Comparison of ENCODE assay signal across 8 mouse cellular contexts in the genomic region with DNA sequence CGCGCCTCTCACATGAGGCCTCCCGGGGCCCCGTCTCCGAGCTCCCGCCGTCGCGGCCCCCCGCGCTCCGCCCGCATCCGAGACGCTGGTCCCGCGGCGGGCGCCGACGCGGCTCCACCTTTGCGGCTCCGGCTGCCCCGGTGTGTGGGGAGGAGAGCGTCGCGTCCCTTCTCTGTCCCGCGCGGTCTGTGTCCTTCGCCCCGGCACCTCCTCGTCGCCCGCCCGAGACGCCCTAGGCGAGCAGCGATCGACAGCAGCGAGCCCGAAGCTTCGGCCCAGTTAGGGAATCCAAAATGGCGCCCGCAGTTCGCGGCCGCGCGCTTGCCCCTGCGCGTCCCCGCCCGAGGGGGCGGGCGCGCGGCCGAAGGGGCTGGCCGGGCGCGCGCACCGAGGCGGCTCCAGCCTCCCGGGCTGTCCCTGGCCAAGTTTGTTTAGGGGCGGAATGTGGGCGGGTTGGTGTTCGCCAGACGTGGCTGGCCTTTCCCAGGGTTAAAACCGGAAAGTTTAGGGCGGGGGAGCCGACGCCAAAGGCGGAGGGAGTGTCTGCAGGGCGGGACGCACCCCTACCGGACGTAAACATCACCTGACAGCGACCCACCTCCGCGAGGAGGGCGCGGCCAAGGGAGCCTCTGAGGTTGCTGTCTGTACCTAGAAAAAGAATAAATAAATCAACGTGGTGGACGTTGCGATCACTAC. TPM values are rescaled to one million over a fixed set of nuclear protein-coding genes. Genes with fewer than 3 reads are reported as not detected.
DNase-seq lines count a peak whose midpoint lies in the region; ATAC-seq and TF ChIP-seq lines count a peak whose summit lies in the region.

A gene (minus strand): TSS at position 329 of the 696 bp plus-strand sequence.

- TF ChIP-seq POLR2A in ES-Bruce4 (IDR thresholded peaks at IDR 0.05; ENCODE audit: insufficient read depth, low read length), result no peak

- WGBS in forebrain, embryonic 13.5 days, result under 1% methylated on average over 55 of the region's 88 CpGs
- under 1% methylated on average over 88 of the region's 88 CpGs for WGBS in large intestine, adult 2 months
- WGBS in liver, postnatal 0 days (ENCODE audit: insufficient replicate concordance), result under 1% methylated on average over 65 of the region's 88 CpGs
- WGBS in neural tube, embryonic 14.5 days, result under 1% methylated on average over 81 of the region's 88 CpGs

- H3K4me3 ChIP-seq in ES-Bruce4 (ENCODE audit: low read depth, low read length), result peak within 1 kb of the TSS; percentile 94
- H3K4me3 ChIP-seq in forebrain, embryonic 13.5 days, result peak within 1 kb of the TSS; percentile 83
- H3K4me3 ChIP-seq in liver, postnatal 0 days (ENCODE audit: low read depth, low read length), result peak within 1 kb of the TSS; percentile 80
- H3K4me3 ChIP-seq in neural tube, embryonic 14.5 days (ENCODE audit: low read depth, low read length), result peak within 1 kb of the TSS; percentile 94

- H3K36me3 ChIP-seq in ES-Bruce4 (ENCODE audit: control insufficient read depth, insufficient read depth, low read length, poor library complexity, severe bottlenecking), result peaks cover 20% of the 10 kb centered on the region
- H3K36me3 ChIP-seq in forebrain, embryonic 13.5 days (ENCODE audit: poor library complexity, severe bottlenecking), result peaks cover 11% of the 10 kb centered on the region
- peaks cover 9% of the 10 kb centered on the region for H3K36me3 ChIP-seq in liver, postnatal 0 days (replicated peaks; ENCODE audit: insufficient read depth, low read length)
- no peaks in the 10 kb centered on the region for H3K36me3 ChIP-seq in neural tube, embryonic 14.5 days (ENCODE audit: control insufficient read depth, insufficient read depth, low read length)

- intact Hi-C loops in heart, postnatal 10 days (cut with DNase I), result loop anchor here (1.0 to 5.0 kb wide), 2 partner anchors 29 to 248 kb away; a partner anchor contains a TSS

- DNase-seq in heart, postnatal 10 days, result peak; percentile 95
- DNase-seq in large intestine, adult 2 months (ENCODE audit: low read depth, low spot score), result peak; percentile 93
- peak; percentile 92 for DNase-seq in liver, postnatal 0 days
- peak; percentile 90 for DNase-seq in testis, postnatal 10 days (ENCODE audit: low spot score)

- H3K4me2 ChIP-seq in forebrain, embryonic 13.5 days, result peak within 1 kb of the TSS; percentile 69
- peak within 1 kb of the TSS; percentile 70 for H3K4me2 ChIP-seq in liver, postnatal 0 days (ENCODE audit: low read depth, low read length)
- H3K4me2 ChIP-seq in neural tube, embryonic 14.5 days (ENCODE audit: low read depth, low read length), result peak within 1 kb of the TSS; percentile 70

- H3K27me3 ChIP-seq in ES-Bruce4 (ENCODE audit: control insufficient read depth, insufficient read depth, low read length, poor library complexity, severe bottlenecking), result no peaks in the 10 kb centered on the region
- no peaks in the 10 kb centered on the region for H3K27me3 ChIP-seq in forebrain, embryonic 13.5 days
- no peaks in the 10 kb centered on the region for H3K27me3 ChIP-seq in liver, postnatal 0 days (ENCODE audit: insufficient read depth, low read length)
- H3K27me3 ChIP-seq in neural tube, embryonic 14.5 days (ENCODE audit: control insufficient read depth, insufficient read depth, low read length), result no peaks in the 10 kb centered on the region

- no peaks in the 10 kb centered on the region for H3K9me3 ChIP-seq in ES-Bruce4 (replicated peaks; ENCODE audit: control insufficient read depth, insufficient read depth, low read length, poor library complexity, severe bottlenecking)
- H3K9me3 ChIP-seq in forebrain, embryonic 13.5 days (replicated peaks), result no peaks in the 10 kb centered on the region
- H3K9me3 ChIP-seq in liver, postnatal 0 days (ENCODE audit: low read length), result no peaks in the 10 kb centered on the region
- H3K9me3 ChIP-seq in neural tube, embryonic 14.5 days (ENCODE audit: control insufficient read depth, low read length), result no peaks in the 10 kb centered on the region

- H3K27ac ChIP-seq in ES-Bruce4 (ENCODE audit: insufficient read depth, low read length), result peak within 1 kb of the TSS; percentile 98
- H3K27ac ChIP-seq in forebrain, embryonic 13.5 days, result peak within 1 kb of the TSS; percentile 98
- peak within 1 kb of the TSS; percentile 100 for H3K27ac ChIP-seq in liver, postnatal 0 days (ENCODE audit: low read depth)
- peak within 1 kb of the TSS; percentile 99 for H3K27ac ChIP-seq in neural tube, embryonic 14.5 days (ENCODE audit: low read depth, low read length)

- TF ChIP-seq EP300 in ES-Bruce4 (IDR thresholded peaks at IDR 0.05; ENCODE audit: insufficient read depth, low read depth, low read length), result peak; percentile 96
- TF ChIP-seq EP300 in liver, postnatal 0 days (IDR thresholded peaks at IDR 0.05; ENCODE audit: low read depth), result peak; percentile 71

- no peak for TF ChIP-seq CTCF in ES-Bruce4 (IDR thresholded peaks at IDR 0.05; ENCODE audit: low read depth, low read length)
- no peak for TF ChIP-seq CTCF in liver, postnatal 0 days (IDR thresholded peaks at IDR 0.05; ENCODE audit: low read depth)

- peaks cover 6% of the 10 kb centered on the region for H3K4me1 ChIP-seq in ES-Bruce4 (ENCODE audit: control insufficient read depth, insufficient read depth, low read length)
- H3K4me1 ChIP-seq in forebrain, embryonic 13.5 days, result peaks cover 28% of the 10 kb centered on the region
- H3K4me1 ChIP-seq in liver, postnatal 0 days (ENCODE audit: insufficient read depth), result peaks cover 23% of the 10 kb centered on the region
- peaks cover 19% of the 10 kb centered on the region for H3K4me1 ChIP-seq in neural tube, embryonic 14.5 days (ENCODE audit: control insufficient read depth, insufficient read depth, low read length)

- peak; percentile 87 for ATAC-seq in cerebellum, adult (ENCODE audit: insufficient number of reproducible peaks, low FRiP score, low TSS enrichment)
- ATAC-seq in forebrain, embryonic 13.5 days, result peak; percentile 87
- ATAC-seq in liver, postnatal 0 days, result peak; percentile 94
- ATAC-seq in neural tube, embryonic 14.5 days (ENCODE audit: low read depth), result peak; percentile 88

- peak within 1 kb of the TSS; percentile 100 for H3K9ac ChIP-seq in ES-Bruce4 (ENCODE audit: low read depth, poor library complexity, severe bottlenecking)
- peak within 1 kb of the TSS; percentile 96 for H3K9ac ChIP-seq in forebrain, embryonic 13.5 days
- peak within 1 kb of the TSS; percentile 93 for H3K9ac ChIP-seq in liver, postnatal 0 days (replicated peaks)
- peak within 1 kb of the TSS; percentile 100 for H3K9ac ChIP-seq in neural tube, embryonic 14.5 days (replicated peaks; ENCODE audit: low read depth, low read length)

RNA-seq across cellular contexts. Expression of the gene that starts here (rescaled TPM):
- polyA plus RNA-seq in ES-Bruce4 (2011; ENCODE audit: insufficient read depth, insufficient read length, low read depth, missing spikeins), result 79.9 and 89.9 TPM in 2 replicates
- polyA plus RNA-seq in forebrain, embryonic 13.5 days (2015; fragmentation: Nextera tagmentation; extraction: Ambion mirVana), result 20.2 and 21.5 TPM in 2 replicates
- 10 to 100 TPM; 59.8 to 65.2 TPM for total RNA-seq in heart, postnatal 10 days (2021)
- polyA plus RNA-seq in large intestine, adult 2 months (2012; rRNA removed), result 60.4 and 87.1 TPM in 2 replicates
- 10.2 and 10.7 TPM in 2 replicates for polyA plus RNA-seq in liver, postnatal 0 days (2015; fragmentation: Nextera tagmentation; extraction: Ambion mirVana)
- polyA plus RNA-seq in neural tube, embryonic 14.5 days (2014; fragmentation: Nextera tagmentation; extraction: Ambion mirVana), result 30.6 and 38.7 TPM in 2 replicates

Comparison
In these comparisons a context has a peak if more than half of its experiments do, and no peak if none do; other contexts are left out.
1. Peak in every context shown above with its lines: DNase-seq, ATAC-seq, H3K4me3 ChIP-seq and H3K27ac ChIP-seq.